Mouse (Mus musculus): ENCODE results near the gene Tgfbr2. TPM values are rescaled to one million over a fixed set of nuclear protein-coding genes. Genes with fewer than 3 reads are reported as not detected.

Gene Tgfbr2
- total and polyA plus RNA-seq, 3 experiments = 19.6 to 46.3 (median 42.8) TPM

DNA sequence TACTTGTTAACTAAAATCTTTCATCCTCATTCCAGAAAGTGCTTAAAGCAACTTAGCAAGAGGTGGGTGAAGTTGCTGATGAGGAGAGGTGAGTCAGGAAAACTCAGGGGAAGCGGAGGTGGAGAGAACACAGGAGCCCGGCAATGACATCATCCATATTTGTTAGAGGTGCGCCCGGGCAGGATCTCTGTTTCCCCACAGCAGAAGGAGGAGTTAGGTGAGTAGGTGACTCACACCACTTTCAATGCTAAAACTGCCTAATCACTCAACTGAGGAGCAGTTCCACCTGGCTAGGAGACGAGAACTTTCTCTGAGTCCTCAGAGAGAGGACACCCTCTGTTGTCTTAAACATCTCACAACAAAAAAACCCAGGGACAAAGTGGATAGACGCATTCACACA, 48.2 kb upstream of the Tgfbr2 start (continued):
- TF ChIP-seq MAZ (IDR thresholded peaks at IDR 0.05; ENCODE audit: low read depth, low read length) = 0 out of 2 replicates have a peak, but pooled peaks have one; percentile 3
- TF ChIP-seq JUN (IDR thresholded peaks at IDR 0.05; ENCODE audit: insufficient read depth, low read depth, low read length) = peak; percentile 77

GRCm38 (mm10) chr9:116222643-116223042, 47.5 kb upstream of the Tgfbr2 start:
- TF ChIP-seq MAZ (IDR thresholded peaks at IDR 0.05; ENCODE audit: low read depth, low read length) (0 out of 2 replicates have a peak, but pooled peaks have one; percentile 2), MYC (IDR thresholded peaks at IDR 0.05; ENCODE audit: low read depth, low read length) (no peak)
- Histone ChIP-seq H3K4me3 (replicated peaks in 1 of 3; ENCODE audit: low read depth in 2 of 3, low read length in 2 of 3, poor library complexity in 1 of 3) (no peak overlapping the region), H3K79me2 (replicated peaks; ENCODE audit: control insufficient read depth, extremely low read depth, insufficient read depth, poor library complexity, severe bottlenecking) (no peaks in the 10 kb centered on the region), H3K9ac (ENCODE audit: insufficient read depth, low read depth) (no peak overlapping the region), H3K4me1 (ENCODE audit: control insufficient read depth in 1 of 2, insufficient read depth in 2 of 2) (peaks cover 24 to 75% of the 10 kb centered on the region in 2 experiments), H3K9me3 (replicated peaks; ENCODE audit: low read length) (no peaks in the 10 kb centered on the region), H3K4me2 (ENCODE audit: insufficient read depth, low read depth, poor library complexity, severe bottlenecking) (no peak overlapping the region), H3K27ac (ENCODE audit: insufficient read depth, low read depth) (no peak overlapping the region), H3K36me3 (replicated peaks in 1 of 2; ENCODE audit: control insufficient read depth in 1 of 2, insufficient read depth in 1 of 2, low read length in 1 of 2) (no peaks in the 10 kb centered on the region), H3K27me3 (replicated peaks) (no peaks in the 10 kb centered on the region)
- no peak for DNase-seq (ENCODE audit: extremely low read depth)
- dilution Hi-C loops (cut with MboI; ENCODE audit: extremely low pct_ligation_motif_present, extremely low pct_unique_long_range_greater_than_20kb, low sequenced_read_pairs) (no loop called here), in situ Hi-C loops (cut with MboI; ENCODE audit: low pct_ligation_motif_present, low pct_unique_long_range_greater_than_20kb, low sequenced_read_pairs) (no loop called here)

DNA sequence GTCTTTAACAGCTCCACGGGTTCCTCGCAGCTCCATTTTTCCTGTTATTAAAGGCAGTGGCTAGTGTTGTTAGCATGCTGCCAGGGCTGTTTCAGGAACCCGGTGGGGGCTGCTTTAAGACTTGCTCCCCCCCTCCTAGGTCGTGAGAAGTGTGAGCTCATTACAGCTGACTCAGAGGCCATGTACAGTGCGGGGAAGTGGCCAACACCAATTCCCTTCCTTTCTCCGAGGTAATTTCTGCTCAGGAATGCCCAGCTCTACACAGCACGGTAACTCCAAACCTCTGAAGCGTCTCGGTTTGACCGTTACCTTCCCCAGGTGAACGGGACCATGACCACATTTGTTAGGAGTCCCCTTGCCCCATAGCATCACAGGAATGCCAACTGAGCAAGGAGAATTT, 46.8 kb upstream of the Tgfbr2 start:
- peaks cover 28 to 75% of the 10 kb centered on the region in 2 experiments for H3K4me1 ChIP-seq (ENCODE audit: control insufficient read depth in 1 of 2, insufficient read depth in 2 of 2)
- no peak for DNase-seq (ENCODE audit: extremely low read depth)
- dilution Hi-C loops (cut with MboI; ENCODE audit: extremely low pct_ligation_motif_present, extremely low pct_unique_long_range_greater_than_20kb, low sequenced_read_pairs) (no loop called here), in situ Hi-C loops (cut with MboI; ENCODE audit: low pct_ligation_motif_present, low pct_unique_long_range_greater_than_20kb, low sequenced_read_pairs) (no loop called here)
- no peaks in the 10 kb centered on the region for H3K36me3 ChIP-seq (replicated peaks in 1 of 2; ENCODE audit: control insufficient read depth in 1 of 2, insufficient read depth in 1 of 2, low read length in 1 of 2)
- no peaks in the 10 kb centered on the region for H3K79me2 ChIP-seq (replicated peaks; ENCODE audit: control insufficient read depth, extremely low read depth, insufficient read depth, poor library complexity, severe bottlenecking)
- H3K4me2 ChIP-seq (ENCODE audit: insufficient read depth, low read depth, poor library complexity, severe bottlenecking) = no peak overlapping the region
- H3K4me3 ChIP-seq (replicated peaks in 1 of 3; ENCODE audit: low read depth in 2 of 3, low read length in 2 of 3, poor library complexity in 1 of 3) = no peak overlapping the region
- H3K9ac ChIP-seq (ENCODE audit: insufficient read depth, low read depth) = no peak overlapping the region
- no peaks in the 10 kb centered on the region for H3K9me3 ChIP-seq (replicated peaks; ENCODE audit: low read length)
- TF ChIP-seq BHLHE40 (IDR thresholded peaks at IDR 0.05; ENCODE audit: low read depth, low read length) (0 out of 2 replicates have a peak, but pooled peaks have one; percentile 12), ZNF384 (IDR thresholded peaks at IDR 0.05; ENCODE audit: low read depth, low read length) (no peak), ETS1 (conservative IDR thresholded peaks at IDR 0.05; ENCODE audit: low read depth, low read length) (peak; percentile 13; the same call in 1 of the 2 replicates)
- no peak overlapping the region for H3K27ac ChIP-seq (ENCODE audit: insufficient read depth, low read depth)
- no peaks in the 10 kb centered on the region for H3K27me3 ChIP-seq (replicated peaks)

- Histone ChIP-seq H3K27ac (ENCODE audit: insufficient read depth, low read depth) (no peak overlapping the region), H3K9ac (ENCODE audit: insufficient read depth, low read depth) (no peak overlapping the region), H3K27me3 (replicated peaks) (no peaks in the 10 kb centered on the region), H3K4me1 (ENCODE audit: control insufficient read depth in 1 of 2, insufficient read depth in 2 of 2) (peaks cover 28 to 74% of the 10 kb centered on the region in 2 experiments), H3K4me2 (ENCODE audit: insufficient read depth, low read depth, poor library complexity, severe bottlenecking) (no peak overlapping the region), H3K9me3 (replicated peaks; ENCODE audit: low read length) (no peaks in the 10 kb centered on the region), H3K79me2 (replicated peaks; ENCODE audit: control insufficient read depth, extremely low read depth, insufficient read depth, poor library complexity, severe bottlenecking) (no peaks in the 10 kb centered on the region), H3K4me3 (replicated peaks in 1 of 3; ENCODE audit: low read depth in 2 of 3, low read length in 2 of 3, poor library complexity in 1 of 3) (no peak overlapping the region), H3K36me3 (replicated peaks in 1 of 2; ENCODE audit: control insufficient read depth in 1 of 2, insufficient read depth in 1 of 2, low read length in 1 of 2) (no peaks in the 10 kb centered on the region)
- no peak for TF ChIP-seq KAT2A (IDR thresholded peaks at IDR 0.05; ENCODE audit: insufficient replicate concordance, low read length)
- no peak for TF ChIP-seq SIN3A (IDR thresholded peaks at IDR 0.05; ENCODE audit: low read length)
- no peak for TF ChIP-seq CHD2 (IDR thresholded peaks at IDR 0.05; ENCODE audit: low read length)
- TF ChIP-seq CTCF (conservative IDR thresholded peaks at IDR 0.05 in 1 of 2, IDR thresholded peaks at IDR 0.05 in 1 of 2; ENCODE audit: low read depth in 2 of 2, low read length in 2 of 2) = no peak
- no peak for TF ChIP-seq RAD21 (IDR thresholded peaks at IDR 0.05; ENCODE audit: low read depth, low read length)
- no peak for TF ChIP-seq POLR2AphosphoS2 (IDR thresholded peaks at IDR 0.05; ENCODE audit: low read depth, low read length)
- TF ChIP-seq PAX5 (IDR thresholded peaks at IDR 0.05; ENCODE audit: low read length) = no peak
- no peak for TF ChIP-seq IRF4 (IDR thresholded peaks at IDR 0.05; ENCODE audit: low read depth, low read length)
- TF ChIP-seq TCF12 (IDR thresholded peaks at IDR 0.05; ENCODE audit: low read depth, low read length) = no peak
- no peak for TF ChIP-seq RCOR1 (conservative IDR thresholded peaks at IDR 0.05; ENCODE audit: low read depth, low read length)
- TF ChIP-seq JUND (conservative IDR thresholded peaks at IDR 0.05; ENCODE audit: low read depth, low read length) = no peak
- no peak for TF ChIP-seq TBP (conservative IDR thresholded peaks at IDR 0.05; ENCODE audit: low read depth, low read length)
- in situ Hi-C loops (cut with MboI; ENCODE audit: low pct_ligation_motif_present, low pct_unique_long_range_greater_than_20kb, low sequenced_read_pairs) = no loop called here
- dilution Hi-C loops (cut with MboI; ENCODE audit: extremely low pct_ligation_motif_present, extremely low pct_unique_long_range_greater_than_20kb, low sequenced_read_pairs) = no loop called here
- no peak for DNase-seq (ENCODE audit: extremely low read depth)
These were observed 46.4 kb upstream of the Tgfbr2 start for GRCm38 (mm10) chr9:116221565-116221964.

Measured in CH12.LX (cell line).